Mouse (Mus musculus): ENCODE measurements around the gene Kat7.
A peak's percentile ranks its signal among the peaks of the same experiment; 100 is the strongest.

Gene Kat7

GRCm38 (mm10) chr11:95333805-95334204 is 23.8 kb upstream of the Kat7 start:
- DNase-seq (ENCODE audit: low spot score), result no peak

DNA sequence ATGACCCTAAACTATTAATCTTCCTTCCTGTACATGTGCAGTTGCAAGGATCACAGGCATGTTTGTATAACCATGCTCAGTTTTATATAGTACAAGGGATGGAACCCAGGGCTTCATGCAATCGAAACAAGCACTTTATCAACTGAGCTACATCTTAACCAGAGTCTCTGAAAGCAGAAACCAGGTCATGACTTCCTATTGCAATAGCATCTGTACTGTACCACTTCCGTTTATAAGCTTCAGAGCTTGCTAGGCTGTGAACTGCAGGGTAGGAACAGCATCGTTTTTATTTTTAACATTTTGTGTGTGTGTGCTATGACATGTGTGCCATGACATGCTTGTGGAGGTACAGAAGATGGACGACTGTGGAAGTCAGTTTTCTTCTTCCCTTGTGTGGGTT is 23.2 kb upstream of the Kat7 start:
- no peak for DNase-seq (ENCODE audit: low spot score)

- DNase-seq (ENCODE audit: low spot score), result no peak
Measured at GRCm38 (mm10) chr11:95330662-95331061, 20.6 kb upstream of the Kat7 start.

- no peak for DNase-seq (ENCODE audit: low spot score)
Measured at GRCm38 (mm10) chr11:95328629-95329028, 18.6 kb upstream of the Kat7 start.

DNA sequence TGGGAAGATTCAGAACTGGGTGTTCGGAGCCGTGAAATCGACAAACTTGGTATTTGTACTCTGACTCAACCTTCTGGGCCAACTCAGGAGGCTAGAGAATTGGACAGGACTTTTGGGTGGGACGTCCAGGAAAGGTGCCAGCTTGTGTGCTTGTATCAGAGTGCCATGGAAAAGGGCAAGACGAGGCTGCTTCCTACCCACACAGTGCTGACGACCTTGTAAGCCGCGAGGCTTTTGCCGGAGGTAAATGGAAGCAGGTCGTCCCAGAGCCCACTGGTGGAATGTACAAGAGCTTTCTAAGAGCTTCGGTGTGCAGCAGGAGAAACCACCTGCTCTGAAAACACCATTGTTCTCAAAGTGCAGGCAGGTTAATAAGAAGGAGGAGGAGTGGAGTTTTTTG is 16.2 kb upstream of the Kat7 start:
- no peak for DNase-seq (ENCODE audit: low spot score)

DNA sequence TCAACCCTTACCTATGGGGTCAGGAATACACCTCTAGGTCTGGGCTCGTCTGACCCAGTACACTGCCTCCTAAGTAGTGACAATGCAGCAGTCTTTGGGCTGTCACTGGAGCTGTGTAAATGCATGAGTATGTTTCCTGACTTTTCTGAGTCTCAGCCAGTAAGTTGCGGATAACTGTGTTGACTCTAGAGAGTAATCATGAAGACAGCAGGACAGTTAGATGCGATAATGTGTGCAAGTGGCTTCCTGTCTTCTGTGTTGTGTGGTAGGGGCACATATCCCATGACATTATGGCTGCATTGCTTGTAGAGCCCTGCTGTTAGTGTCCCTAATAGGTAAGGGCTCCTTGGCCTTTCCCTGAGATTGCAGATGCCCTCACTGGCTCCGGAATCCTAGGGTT is 15.8 kb upstream of the Kat7 start:
- no peak for DNase-seq (ENCODE audit: low spot score)

DNA sequence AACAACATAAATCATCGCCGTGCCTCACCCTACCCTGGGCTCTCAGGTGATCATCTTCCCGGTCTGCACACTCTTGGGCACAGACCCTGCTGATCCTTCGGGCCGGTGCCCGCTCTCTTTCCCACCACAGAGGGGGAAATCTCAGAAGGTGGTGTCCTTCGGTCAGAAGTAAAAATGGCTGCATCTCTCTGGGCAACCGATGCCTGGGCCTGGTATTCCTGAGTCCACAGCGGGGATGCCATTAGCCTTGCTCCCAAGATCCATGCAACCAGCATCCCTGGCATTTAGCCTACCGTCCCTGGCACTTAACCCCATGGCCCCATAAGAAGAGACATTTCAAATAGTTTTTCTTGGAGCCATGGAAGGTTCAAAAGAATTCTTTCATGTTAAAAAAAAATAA is 14.1 kb upstream of the Kat7 start:
- DNase-seq (ENCODE audit: low spot score), result no peak

DNA sequence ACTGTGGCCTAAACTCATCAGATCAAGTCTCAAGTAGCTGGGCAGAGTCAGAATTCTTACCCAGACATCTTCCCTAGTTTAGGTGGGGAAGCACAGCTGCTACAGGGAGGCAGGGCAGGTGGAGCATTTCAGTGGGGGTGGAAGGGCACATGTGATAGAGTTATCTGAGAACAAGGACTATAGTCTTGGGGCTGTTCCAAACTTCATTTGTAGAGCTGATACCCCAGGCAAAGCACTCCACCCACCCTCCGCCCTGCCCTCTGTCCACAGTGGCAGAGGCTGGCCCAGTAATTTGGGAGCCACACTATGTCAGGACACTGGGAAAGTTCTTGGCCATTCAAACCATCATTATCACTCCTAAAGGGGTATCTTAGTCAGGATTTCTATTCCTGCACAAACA is 10.0 kb upstream of the Kat7 start:
- DNase-seq (ENCODE audit: low spot score), result no peak

- no peak for DNase-seq (ENCODE audit: low spot score)
Measured at GRCm38 (mm10) chr11:95319506-95319905, 9.5 kb upstream of the Kat7 start.

DNA sequence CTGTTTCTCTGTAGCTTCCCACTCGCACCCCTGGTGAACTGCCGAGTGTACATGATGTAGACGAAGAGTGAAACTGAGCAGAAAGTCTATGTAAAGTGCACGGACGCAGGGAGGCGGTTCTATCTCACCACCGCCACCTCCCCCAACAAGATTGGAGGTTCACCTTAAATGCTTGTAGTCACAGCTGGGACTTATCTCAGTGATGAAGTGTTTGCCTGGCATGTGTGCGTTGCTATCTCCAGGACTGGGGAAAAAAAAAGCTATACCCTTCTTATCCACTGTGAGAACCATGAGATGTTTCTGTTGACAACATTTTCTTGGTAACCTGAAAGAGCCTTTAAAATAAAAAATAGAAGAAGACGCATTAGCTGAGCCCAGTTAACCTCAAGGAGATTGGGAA is 8.1 kb upstream of the Kat7 start:
- DNase-seq (ENCODE audit: low spot score), result no peak

GRCm38 (mm10) chr11:95315215-95315955 is 5.3 kb upstream of the Kat7 start:
- DNase-seq (ENCODE audit: low spot score), result no peak

- no peak for DNase-seq (ENCODE audit: low spot score)
Measured at GRCm38 (mm10) chr11:95311425-95311807, 1.4 kb upstream of the Kat7 start.

- DNase-seq (ENCODE audit: low spot score), result peak; percentile 25
Measured at GRCm38 (mm10) chr11:95310648-95311424, 790 bp upstream of the Kat7 start.

DNA sequence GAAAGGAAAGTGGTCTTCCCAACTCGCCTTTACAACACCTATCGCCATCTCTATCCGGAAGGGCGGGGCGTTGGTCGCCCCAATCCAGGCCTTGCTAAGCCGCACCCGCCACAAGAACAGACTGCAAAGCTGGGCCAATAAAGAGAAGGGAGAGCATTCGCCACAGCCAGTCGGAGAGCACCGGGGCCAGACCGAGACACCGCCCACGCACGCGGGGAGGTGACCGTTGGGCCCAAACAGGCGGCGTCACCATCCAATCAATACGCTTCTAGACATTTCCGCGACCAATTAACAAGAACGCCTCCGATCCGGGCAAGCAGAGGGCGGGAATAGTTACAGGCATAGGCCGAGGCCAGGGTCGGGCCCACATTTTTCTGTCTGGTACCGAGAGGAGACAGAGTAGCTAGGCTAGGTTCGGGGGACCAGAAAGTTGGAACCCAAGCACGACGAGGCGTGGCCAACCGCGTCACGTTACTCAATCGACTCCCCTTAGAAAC is 488 bp downstream of the Kat7 start:
- DNase-seq (ENCODE audit: low spot score), result peak; percentile 88

DNA sequence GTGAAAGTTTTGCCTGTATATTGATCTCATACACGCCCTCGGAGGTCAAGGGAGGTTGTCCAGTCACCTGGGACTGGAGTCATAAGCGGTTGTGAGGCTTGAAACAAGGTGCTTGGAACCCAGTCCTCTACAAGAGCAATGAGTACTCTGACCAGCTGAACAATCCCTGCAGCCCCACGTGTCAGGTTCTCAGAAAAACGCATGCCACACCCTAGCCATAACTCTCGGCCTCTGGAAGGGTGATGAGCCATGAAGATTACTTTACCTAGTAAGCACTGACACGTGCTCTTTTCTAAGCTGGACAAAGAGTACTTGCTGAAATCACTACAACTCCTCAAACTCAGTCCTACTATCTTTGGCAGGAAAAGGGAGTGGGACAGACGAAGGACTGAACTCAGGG is 2.5 kb downstream of the Kat7 start:
- no peak for DNase-seq (ENCODE audit: low spot score)

DNA sequence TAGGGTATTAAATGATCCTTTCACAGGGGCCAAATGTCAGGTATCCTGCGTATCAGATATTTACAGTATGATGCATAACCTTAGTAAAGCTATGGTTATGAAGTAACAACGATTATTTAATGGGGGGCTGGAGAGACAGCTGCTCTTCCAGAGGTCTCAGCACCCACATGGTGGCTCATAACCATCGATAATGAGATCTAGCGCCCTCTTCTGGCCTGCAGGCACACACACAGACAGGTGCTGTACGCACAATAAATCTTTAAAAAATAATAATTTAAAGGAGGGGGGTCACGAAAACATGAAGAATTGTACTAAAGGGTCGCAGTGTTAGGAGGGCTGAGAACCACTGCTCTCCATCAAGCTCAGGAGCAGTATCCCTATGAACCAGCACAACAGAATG is 4.4 kb downstream of the Kat7 start:
- no peak for DNase-seq (ENCODE audit: low spot score)

- no peak for DNase-seq (ENCODE audit: low spot score)
Measured at GRCm38 (mm10) chr11:95301772-95302171, 8.3 kb downstream of the Kat7 start.

- no peak for DNase-seq (ENCODE audit: low spot score)
Measured at GRCm38 (mm10) chr11:95299886-95300285, 10.2 kb downstream of the Kat7 start.

GRCm38 (mm10) chr11:95298146-95298545 is 11.9 kb downstream of the Kat7 start:
- DNase-seq (ENCODE audit: low spot score), result no peak

- DNase-seq (ENCODE audit: low spot score), result no peak
Measured at GRCm38 (mm10) chr11:95295736-95296135, 14.3 kb downstream of the Kat7 start.

GRCm38 (mm10) chr11:95293017-95293624 is 16.9 kb downstream of the Kat7 start:
- DNase-seq (ENCODE audit: low spot score), result no peak

DNA sequence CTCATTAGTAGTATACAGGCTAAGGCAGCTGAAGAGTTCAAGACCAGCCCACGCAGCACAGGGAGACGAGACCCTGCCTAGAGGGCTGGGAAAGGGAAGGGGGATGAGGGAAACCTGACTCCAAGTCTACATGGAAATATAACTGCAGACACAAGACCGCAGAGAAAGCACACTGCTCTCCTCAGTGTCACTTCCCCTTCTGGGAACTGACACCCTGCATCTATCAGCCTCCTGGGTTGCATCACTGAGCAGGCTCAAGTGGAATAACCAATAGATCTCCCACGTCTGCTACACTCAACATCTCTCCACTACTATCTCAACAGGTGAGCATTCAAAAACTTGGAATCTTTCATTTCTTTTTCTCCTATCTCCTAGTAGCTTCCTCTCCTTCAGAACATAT is 18.0 kb downstream of the Kat7 start:
- no peak for DNase-seq (ENCODE audit: low spot score)

GRCm38 (mm10) chr11:95282331-95282730 is 27.7 kb downstream of the Kat7 start:
- DNase-seq (ENCODE audit: low spot score), result no peak
